Mouse (Mus musculus) bone marrow, adult 2 months (tissue): Measurements from ENCODE around the gene Pcdh11x. TPM values are rescaled to one million over a fixed set of nuclear protein-coding genes. Genes with fewer than 3 reads are reported as not detected.

Experiments
- H3K27ac ChIP-seq: fragments of 200-500 bp; 2 replicates; pipeline ENCODE4 v1.5.1; 2012; ENCODE audit warnings: low read depth, mild to moderate bottlenecking, control low read depth, inconsistent platforms, low read length; ENCODE audit not compliant: control insufficient read depth, poor library complexity, insufficient read depth
- H3K4me1 ChIP-seq: fragments of 200-500 bp; 2 replicates; pipeline ENCODE4 v1.6.1; 2011; ENCODE audit warnings: low read length; ENCODE audit not compliant: control insufficient read depth, insufficient read depth
- H3K4me3 ChIP-seq: fragments of 200-500 bp; replicated peaks from 2 replicates; pipeline ENCODE3; 2011; ENCODE audit warnings: mild to moderate bottlenecking, low read depth, low read length, control low read depth; ENCODE audit not compliant: control insufficient read depth
- CTCF ChIP-seq: fragments of 200-500 bp; IDR thresholded peaks from 2 replicates; pipeline ENCODE4 v1.5.1; 2011; ENCODE audit warnings: low read length, control low read depth; ENCODE audit not compliant: control insufficient read depth, insufficient read depth
- POLR2A ChIP-seq: fragments of 200-500 bp; IDR thresholded peaks from 2 replicates; pipeline ENCODE4 v1.6.1; 2011; ENCODE audit warnings: low read depth, mild to moderate bottlenecking, control low read depth, low read length, borderline replicate concordance; ENCODE audit not compliant: control insufficient read depth
- WGBS: fragments of 180-500 bp; shearing (Covaris S2); methylation state at CpG from one replicate; pipeline ENCODE4 v1.1.7; 2018; 5-methylcytosine and 5-hydroxymethylcytosine counted together
- polyA plus RNA-seq: library from polyadenylated mRNA; stranded (reverse); fragments of >200 nt; gene quantifications from 2 replicates; pipeline ENCODE4 v1.2.4, GENCODE M21; 2011; ENCODE audit warnings: low replicate concordance; ENCODE audit not compliant: missing spikeins, insufficient read depth, insufficient read length

The Pcdh11x gene
- polyA plus RNA-seq, 1 experiment = not detected

- WGBS = 32% methylated on average over 1 of the region's 1 CpGs
- Histone ChIP-seq H3K4me3 (no peak overlapping the region), H3K4me1 (no peaks in the 10 kb centered on the region), H3K27ac (no peak overlapping the region)
- TF ChIP-seq POLR2A (no peak), CTCF (no peak)
Measured at GRCm38 (mm10) chrX:120735792-120736191, 445.7 kb downstream of the Pcdh11x start.

- Histone ChIP-seq H3K27ac (no peak overlapping the region), H3K4me3 (no peak overlapping the region), H3K4me1 (no peaks in the 10 kb centered on the region)
- TF ChIP-seq CTCF = no peak
- TF ChIP-seq POLR2A = no peak
- WGBS = 76% methylated on average over 3 of the region's 3 CpGs
Measured at GRCm38 (mm10) chrX:120944556-120944955, 654.5 kb downstream of the Pcdh11x start.

Other genes starting within 250 kb of the Pcdh11x start
- not detected in 2 replicates for gene H2afb3, start 22.8 kb downstream of the Pcdh11x start, polyA plus RNA-seq